Mouse (Mus musculus) MEL (cell line): ENCODE measurements around the gene Zbtb49.

ENCODE experiments used
- CHD2 ChIP-seq: IDR thresholded peaks from 2 replicates; pipeline ENCODE4 v1.6.1; 2011; ENCODE audit warnings: low read length, improper control_type of control experiment
- CTCF ChIP-seq, 3 experiments: IDR thresholded peaks in 2 of 3; conservative IDR thresholded peaks in 1 of 3; 2 replicates each; pipeline ENCODE4 v1.5.1; 2011 to 2012; ENCODE audit warnings: low read length in 3 of 3, low read depth in 2 of 3, mild to moderate bottlenecking in 2 of 3, improper control_type of control experiment in 1 of 3, inconsistent platforms in 1 of 3, mixed read lengths in 1 of 3, moderate library complexity in 1 of 3; ENCODE audit not compliant: control insufficient read depth in 1 of 3, insufficient read depth in 1 of 3, poor library complexity in 1 of 3, severe bottlenecking in 1 of 3
- EP300 ChIP-seq, 2 experiments: IDR thresholded peaks; 2 replicates each; pipeline ENCODE4 v1.6.1; 2011; ENCODE audit warnings: improper control_type of control experiment in 2 of 2, low read length in 2 of 2, low read depth in 1 of 2, mild to moderate bottlenecking in 1 of 2
- MAX ChIP-seq: IDR thresholded peaks from 2 replicates; pipeline ENCODE4 v1.6.1; 2011; ENCODE audit warnings: low read length, improper control_type of control experiment
- MEF2A ChIP-seq: IDR thresholded peaks from 2 replicates; pipeline ENCODE4 v1.6.1; 2014; ENCODE audit warnings: low read depth, mild to moderate bottlenecking, inconsistent platforms, low read length, improper control_type of control experiment; ENCODE audit not compliant: poor library complexity, insufficient replicate concordance, severe bottlenecking; ENCODE audit errors: extremely low read depth
- NELFE ChIP-seq: IDR thresholded peaks from 2 replicates; pipeline ENCODE4 v1.6.1; 2011; ENCODE audit warnings: low read depth, low read length, improper control_type of control experiment
- RAD21 ChIP-seq: IDR thresholded peaks from 2 replicates; pipeline ENCODE4 v1.6.1; 2011; ENCODE audit warnings: mild to moderate bottlenecking, low read depth, low read length, improper control_type of control experiment
- USF2 ChIP-seq, 2 experiments: IDR thresholded peaks; 2 replicates each; pipeline ENCODE4 v1.6.1; 2011 to 2012; ENCODE audit warnings: improper control_type of control experiment in 2 of 2, low read length in 2 of 2, borderline replicate concordance in 1 of 2, inconsistent platforms in 1 of 2, low read depth in 1 of 2, mild to moderate bottlenecking in 1 of 2; ENCODE audit not compliant: insufficient read depth in 1 of 2

- TF ChIP-seq MAX = no peak
- TF ChIP-seq NELFE = no peak
- TF ChIP-seq RAD21 = no peak
- no peak for TF ChIP-seq CTCF (IDR thresholded peaks at IDR 0.05 in 2 of 3, conservative IDR thresholded peaks at IDR 0.05 in 1 of 3; ENCODE audit: control insufficient read depth in 1 of 3, insufficient read depth in 1 of 3, low read depth in 2 of 3, low read length in 3 of 3, poor library complexity in 1 of 3, severe bottlenecking in 1 of 3)
- TF ChIP-seq CHD2 = no peak
- TF ChIP-seq USF2 (IDR thresholded peaks at IDR 0.05; ENCODE audit: borderline replicate concordance in 1 of 2, insufficient read depth in 1 of 2, low read depth in 1 of 2, low read length in 2 of 2) = no peak
- TF ChIP-seq MEF2A = no peak
- no peak for TF ChIP-seq EP300 (IDR thresholded peaks at IDR 0.05; ENCODE audit: low read depth in 1 of 2, low read length in 2 of 2)
These were observed 61.7 kb downstream of the Zbtb49 start for GRCm38 (mm10) chr5:38158501-38158946.
